Mouse (Mus musculus) heart, postnatal 25 days (tissue): Measurements from ENCODE around the gene Slc6a5. TPM values are rescaled to one million over a fixed set of nuclear protein-coding genes. Genes with fewer than 3 reads are reported as not detected.

Experiments
- DNase-seq: peaks from one replicate; pipeline ENCODE4 v3.0.0; 2022; ENCODE audit warnings: low spot score
- intact Hi-C: fragments of 180-260 bp; cut with DNase I; formaldehyde crosslinking; loops from one replicate; pipeline ENCODE4 v1.15.1; 2025
- total RNA-seq, 2 experiments: library from RNA; stranded (reverse); gene quantifications; 2 replicates each; pipeline ENCODE4 v1.2.3; 2021

Slc6a5 gene
- total RNA-seq, 2 experiments from 2014 or later = not detected

- intact Hi-C loops = no loop called here
- DNase-seq = no peak
These were observed 53.8 kb downstream of the Slc6a5 start for GRCm38 (mm10) chr7:49963764-49964163.

GRCm38 (mm10) chr7:49969516-49969915 is 59.6 kb downstream of the Slc6a5 start:
- intact Hi-C loops = no loop called here

GRCm38 (mm10) chr7:49974841-49975440 is 65.0 kb downstream of the Slc6a5 start, which contains the start of gene Nell1:
Gene Nell1 (plus strand): TSS chr7:49974864.
- no peak for DNase-seq
- intact Hi-C loops = no loop called here

More at GRCm38 (mm10) chr7:49969516-49969915, 59.6 kb downstream of the Slc6a5 start:
- no peak for DNase-seq

- intact Hi-C loops = no loop called here
- DNase-seq = no peak
These were observed 65.6 kb downstream of the Slc6a5 start for GRCm38 (mm10) chr7:49975441-49976121.

- DNase-seq = no peak
- intact Hi-C loops = no loop called here
These were observed 71.7 kb downstream of the Slc6a5 start for GRCm38 (mm10) chr7:49981511-49982227.

GRCm38 (mm10) chr7:49984698-49985097 is 74.8 kb downstream of the Slc6a5 start:
- no peak for DNase-seq
- intact Hi-C loops = no loop called here

- intact Hi-C loops = no loop called here
- no peak for DNase-seq
These were observed 76.0 kb downstream of the Slc6a5 start for GRCm38 (mm10) chr7:49985947-49986346.

- intact Hi-C loops = no loop called here
- no peak for DNase-seq
These were observed 89.4 kb downstream of the Slc6a5 start for GRCm38 (mm10) chr7:49999321-49999720.

GRCm38 (mm10) chr7:50005268-50005667 is 95.3 kb downstream of the Slc6a5 start:
- no peak for DNase-seq
- intact Hi-C loops = no loop called here

Other genes starting within 250 kb of the Slc6a5 start
- 1 to 10 TPM; 8.6 to 9.1 TPM for gene Htatip2, start 151.0 kb upstream of the Slc6a5 start, total RNA-seq
- gene Prmt3, start 131.8 kb upstream of the Slc6a5 start, total RNA-seq = 10 to 100 TPM in 1 of 2 experiments, 1 to 10 TPM in 1; 9.8 to 12.1 TPM
- gene Nell1, start 64.7 kb downstream of the Slc6a5 start, total RNA-seq = not detected